Mouse (Mus musculus) urinary bladder, postnatal 10 days (tissue): Measurements from ENCODE around the gene Slc5a1.

Source experiments
- DNase-seq: peaks from one replicate; pipeline ENCODE4 v3.0.0; 2022; ENCODE audit warnings: low spot score

Slc5a1 gene

GRCm38 (mm10) chr5:33104025-33104481, at the start of gene Slc5a1:
Slc5a1 (plus strand) TSS chr5:33104219.
- DNase-seq: no peak

GRCm38 (mm10) chr5:33056126-33056765, 47.8 kb upstream of the Slc5a1 start:
- no peak for DNase-seq

GRCm38 (mm10) chr5:33070071-33070470, 33.9 kb upstream of the Slc5a1 start:
- DNase-seq: no peak

GRCm38 (mm10) chr5:33076490-33077191, 27.4 kb upstream of the Slc5a1 start:
- DNase-seq: no peak

- no peak for DNase-seq
Measured at GRCm38 (mm10) chr5:33082896-33083295, 21.1 kb upstream of the Slc5a1 start.

- DNase-seq: no peak
Measured at GRCm38 (mm10) chr5:33084599-33084998, 19.4 kb upstream of the Slc5a1 start.

- no peak for DNase-seq
Measured at GRCm38 (mm10) chr5:33091342-33091741, 12.7 kb upstream of the Slc5a1 start.

- DNase-seq: no peak
Measured at GRCm38 (mm10) chr5:33095315-33095714, 8.7 kb upstream of the Slc5a1 start.

GRCm38 (mm10) chr5:33102369-33103055, 1.5 kb upstream of the Slc5a1 start:
- no peak for DNase-seq

- no peak for DNase-seq
Measured at GRCm38 (mm10) chr5:33104876-33105275, 857 bp downstream of the Slc5a1 start.

GRCm38 (mm10) chr5:33105660-33106059, 1.6 kb downstream of the Slc5a1 start:
- no peak for DNase-seq

- DNase-seq: no peak
Measured at GRCm38 (mm10) chr5:33107056-33107455, 3.0 kb downstream of the Slc5a1 start.

GRCm38 (mm10) chr5:33107778-33108405, 3.9 kb downstream of the Slc5a1 start:
- no peak for DNase-seq

- no peak for DNase-seq
Measured at GRCm38 (mm10) chr5:33121871-33122315, 17.9 kb downstream of the Slc5a1 start.

GRCm38 (mm10) chr5:33123658-33124057, 19.6 kb downstream of the Slc5a1 start:
- no peak for DNase-seq

GRCm38 (mm10) chr5:33125318-33125717, 21.3 kb downstream of the Slc5a1 start:
- no peak for DNase-seq

- no peak for DNase-seq
Measured at GRCm38 (mm10) chr5:33134132-33134531, 30.1 kb downstream of the Slc5a1 start.

- no peak for DNase-seq
Measured at GRCm38 (mm10) chr5:33135611-33136010, 31.6 kb downstream of the Slc5a1 start.

- DNase-seq: no peak
Measured at GRCm38 (mm10) chr5:33142790-33143455, 38.9 kb downstream of the Slc5a1 start.

GRCm38 (mm10) chr5:33144025-33144424, 40.0 kb downstream of the Slc5a1 start:
- DNase-seq: no peak

GRCm38 (mm10) chr5:33146837-33147236, 42.8 kb downstream of the Slc5a1 start:
- no peak for DNase-seq

- no peak for DNase-seq
Measured at GRCm38 (mm10) chr5:33147691-33148090, 43.7 kb downstream of the Slc5a1 start.
